Mouse (Mus musculus): Measurements from ENCODE around the gene Crhbp.

GRCm38 (mm10) chr13:95481428-95481827 lies 36.7 kb upstream of the Crhbp start:
- TF ChIP-seq CTCF (IDR thresholded peaks at IDR 0.05; ENCODE audit: low read depth), result peak; percentile 90
- no peak for TF ChIP-seq EP300 (optimal IDR thresholded peaks at IDR 0.05)
